Mouse (Mus musculus): ENCODE measurements around the gene Plce1.

Gene Plce1

GRCm38 (mm10) chr19:38819427-38819802, 338.5 kb downstream of the Plce1 start:
- no peak for DNase-seq (ENCODE audit: low read depth, low spot score)

GRCm38 (mm10) chr19:38820186-38820804, 339.4 kb downstream of the Plce1 start:
- DNase-seq (ENCODE audit: low read depth, low spot score) = no peak

GRCm38 (mm10) chr19:38833224-38833623, 352.3 kb downstream of the Plce1 start:
- no peak for DNase-seq (ENCODE audit: low read depth, low spot score)

Measured in embryo, embryonic 11.5 days (tissue).